Mouse (Mus musculus) neutrophil, adult 59 days (primary cell): Measurements from ENCODE around the gene Gm4847. TPM values are rescaled to one million over a fixed set of nuclear protein-coding genes. Genes with fewer than 3 reads are reported as not detected.

Source experiments
- total RNA-seq, 2 experiments: library from RNA; stranded (reverse); gene quantifications; 1 replicate in 1 of 2; 2 replicates in 1 of 2; pipeline ENCODE4 v1.2.4; 2023

Gm4847 gene
- not detected for total RNA-seq

DNA sequence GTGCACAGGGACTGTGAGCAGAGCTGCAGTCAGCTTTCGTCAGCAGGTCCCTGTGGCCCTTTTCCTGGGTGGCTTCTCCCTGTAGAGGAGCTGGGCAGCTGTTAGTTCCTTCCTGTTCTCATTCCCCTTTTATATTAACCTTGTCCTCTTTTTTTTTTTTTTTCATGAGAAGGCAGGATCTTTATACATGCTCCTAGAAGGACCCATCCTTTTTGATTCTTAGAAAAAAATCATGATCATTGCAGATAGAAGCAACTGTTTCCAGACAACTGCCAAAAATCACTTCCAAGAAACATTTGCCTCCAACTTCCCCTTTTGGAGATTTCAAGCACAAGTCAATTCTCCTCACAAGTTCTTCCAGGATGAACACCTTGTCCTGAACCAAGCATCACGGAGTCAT, at the start of gene Gm4847:
Gm4847 (minus strand) TSS at position 101 of the 400 bp plus-strand sequence.

DNA sequence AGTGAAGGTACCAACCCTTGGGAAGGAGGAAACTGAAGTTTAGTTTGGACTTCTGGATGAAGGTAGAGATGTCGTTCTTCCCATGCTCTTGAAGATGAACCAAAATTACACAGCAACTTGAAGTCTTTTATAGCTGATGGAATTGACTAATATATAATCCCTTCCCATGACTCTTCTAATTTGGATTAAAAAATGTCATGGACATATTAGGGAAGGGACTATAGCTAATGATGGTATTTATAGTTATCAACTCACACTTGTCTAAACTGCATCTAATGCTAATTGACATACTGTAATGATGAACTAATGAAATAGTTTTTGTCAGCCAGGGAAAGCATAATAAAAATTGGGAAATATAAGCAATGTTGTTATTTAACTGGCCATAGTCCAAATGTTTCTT, 34.3 kb upstream of the Gm4847 start, which contains the start of gene Fmo9:
Fmo9 (minus strand) TSS at position 101 of the 400 bp plus-strand sequence.

Other genes with a start within 250 kb of the Gm4847 start
- 1 to 10 TPM; 2.8 to 4.5 TPM for gene Pogk, start 237.8 kb downstream of the Gm4847 start, total RNA-seq
- gene Gm4846, start 150.1 kb downstream of the Gm4847 start, total RNA-seq: not detected
- gene Fmo9, start 34.2 kb upstream of the Gm4847 start, total RNA-seq: not detected